Mouse (Mus musculus) heart, adult 2 months (tissue): ENCODE measurements at regions not wholly inside any gene's neighbourhood (a gene's known extent, or its start where the extent isn't known, plus 50 kb on each side); places are given as distances from the start of the nearest gene placed in this dataset.

Experiments
- CTCF ChIP-seq: fragments of 200-600 bp; IDR thresholded peaks from 2 replicates; pipeline ENCODE4 v1.8.1; 2022; ENCODE audit warnings: antibody characterized with exemption, mild to moderate bottlenecking, moderate library complexity
- EP300 ChIP-seq: fragments of 200-500 bp; IDR thresholded peaks from 2 replicates; pipeline ENCODE4 v1.6.1; 2011; ENCODE audit warnings: low read depth, low read length, control low read depth; ENCODE audit not compliant: insufficient read depth
- POLR2A ChIP-seq: fragments of 200-500 bp; IDR thresholded peaks from 2 replicates; pipeline ENCODE4 v1.6.1; 2011; ENCODE audit warnings: mild to moderate bottlenecking, low read depth, low read length, control low read depth; ENCODE audit not compliant: insufficient read depth

DNA sequence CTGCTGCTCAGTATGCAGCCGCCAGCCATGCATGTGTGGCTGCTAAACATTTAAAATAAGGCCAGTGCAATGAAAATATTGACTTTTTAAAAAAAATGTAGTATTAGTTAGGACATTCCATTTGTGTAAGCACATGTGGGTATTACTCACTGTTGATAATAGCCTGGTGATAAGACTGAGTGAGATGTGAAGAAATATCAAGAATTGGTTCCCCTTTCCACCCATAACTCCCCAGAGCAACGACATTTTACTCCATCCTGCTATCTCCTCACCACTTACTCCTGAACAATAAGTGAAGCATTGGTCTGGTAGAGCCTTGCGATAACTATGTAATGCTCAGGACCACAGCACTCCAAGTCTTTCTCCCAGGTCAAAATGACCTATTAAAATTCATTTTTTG is 178.2 kb downstream of the Enc1 start:
- TF ChIP-seq POLR2A (no peak), CTCF (no peak), EP300 (no peak)
